Mouse (Mus musculus) MEL (cell line): ENCODE results near the gene Oasl2. TPM values are rescaled to one million over a fixed set of nuclear protein-coding genes. Genes with fewer than 3 reads are reported as not detected.

ENCODE experiments used
- DNase-seq: peaks from one replicate; pipeline ENCODE4 v3.0.0; 2011; ENCODE audit warnings: low read depth, low spot score
- H3K27ac ChIP-seq: 2 replicates; pipeline ENCODE4 v1.5.1; 2012; ENCODE audit warnings: low read depth, mild to moderate bottlenecking, control low read depth, low read length, moderate library complexity; ENCODE audit not compliant: control insufficient read depth
- H3K27me3 ChIP-seq, 2 experiments: fragments of 150-350 bp in 1 of 2; sonication (generic) in 1 of 2; 2 replicates each; pipeline ENCODE4 v1.6.1; 2012; ENCODE audit warnings: low read length in 2 of 2, mild to moderate bottlenecking in 2 of 2, improper control_type of control experiment in 1 of 2, moderate library complexity in 1 of 2; ENCODE audit not compliant: insufficient read depth in 2 of 2, control insufficient read depth in 1 of 2
- H3K36me3 ChIP-seq, 2 experiments: 2 replicates each; pipeline ENCODE4 v1.6.1; 2012 to 2014; ENCODE audit warnings: low read length in 2 of 2, improper control_type of control experiment in 1 of 2, inconsistent platforms in 1 of 2, mild to moderate bottlenecking in 1 of 2; ENCODE audit not compliant: insufficient read depth in 2 of 2, control insufficient read depth in 1 of 2
- H3K4me1 ChIP-seq, 2 experiments: fragments of 150-350 bp in 1 of 2; sonication (generic) in 1 of 2; 2 replicates each; pipeline ENCODE4 v1.6.1; 2012; ENCODE audit warnings: low read length in 2 of 2, improper control_type of control experiment in 1 of 2, mild to moderate bottlenecking in 1 of 2; ENCODE audit not compliant: insufficient read depth in 2 of 2, control insufficient read depth in 1 of 2
- H3K4me3 ChIP-seq, 2 experiments: fragments of 150-350 bp in 1 of 2; sonication (generic) in 1 of 2; 2 replicates each; pipeline ENCODE4 v1.5.1; 2012; ENCODE audit warnings: low read depth in 2 of 2, low read length in 2 of 2, mild to moderate bottlenecking in 2 of 2, moderate library complexity in 2 of 2, control low read depth in 1 of 2, improper control_type of control experiment in 1 of 2; ENCODE audit not compliant: control insufficient read depth in 1 of 2, insufficient read depth in 1 of 2
- H3K79me2 ChIP-seq: 2 replicates; pipeline ENCODE4 v1.6.1; 2012; ENCODE audit warnings: mild to moderate bottlenecking, low read length, moderate library complexity; ENCODE audit not compliant: control insufficient read depth, poor library complexity, insufficient read depth
- H3K9ac ChIP-seq: 2 replicates; pipeline ENCODE4 v1.6.1; 2012; ENCODE audit warnings: low read depth, mild to moderate bottlenecking, control low read depth, low read length, moderate library complexity; ENCODE audit not compliant: control insufficient read depth, poor library complexity, severe bottlenecking
- H3K9me3 ChIP-seq: fragments of 150-350 bp; sonication (generic); replicated peaks from 2 replicates; pipeline ENCODE4 v1.6.1; 2012; ENCODE audit warnings: mild to moderate bottlenecking, low read length, improper control_type of control experiment, moderate library complexity; ENCODE audit not compliant: insufficient read depth
- BHLHE40 ChIP-seq: IDR thresholded peaks from 2 replicates; pipeline ENCODE4 v1.6.1; 2012; ENCODE audit warnings: low read depth, mild to moderate bottlenecking, inconsistent platforms, low read length, improper control_type of control experiment, borderline replicate concordance
- CHD1 ChIP-seq: IDR thresholded peaks from 2 replicates; pipeline ENCODE4 v1.6.1; 2012; ENCODE audit warnings: low read depth, mild to moderate bottlenecking, inconsistent platforms, low read length, improper control_type of control experiment
- CHD2 ChIP-seq: IDR thresholded peaks from 2 replicates; pipeline ENCODE4 v1.6.1; 2011; ENCODE audit warnings: low read length, improper control_type of control experiment
- CTCF ChIP-seq, 3 experiments: IDR thresholded peaks in 2 of 3; conservative IDR thresholded peaks in 1 of 3; 2 replicates each; pipeline ENCODE4 v1.5.1; 2011 to 2012; ENCODE audit warnings: low read length in 3 of 3, low read depth in 2 of 3, mild to moderate bottlenecking in 2 of 3, improper control_type of control experiment in 1 of 3, inconsistent platforms in 1 of 3, mixed read lengths in 1 of 3, moderate library complexity in 1 of 3; ENCODE audit not compliant: control insufficient read depth in 1 of 3, insufficient read depth in 1 of 3, poor library complexity in 1 of 3, severe bottlenecking in 1 of 3
- E2F4 ChIP-seq: IDR thresholded peaks from 2 replicates; pipeline ENCODE4 v1.6.1; 2011; ENCODE audit warnings: low read depth, low read length, improper control_type of control experiment, borderline replicate concordance
- ELF1 ChIP-seq: IDR thresholded peaks from 2 replicates; pipeline ENCODE4 v1.6.1; 2014; ENCODE audit warnings: low read depth, mild to moderate bottlenecking, inconsistent platforms, low read length, improper control_type of control experiment, moderate library complexity
- EP300 ChIP-seq, 2 experiments: IDR thresholded peaks; 2 replicates each; pipeline ENCODE4 v1.6.1; 2011; ENCODE audit warnings: improper control_type of control experiment in 2 of 2, low read length in 2 of 2, low read depth in 1 of 2, mild to moderate bottlenecking in 1 of 2
- ETS1 ChIP-seq: IDR thresholded peaks from 2 replicates; pipeline ENCODE4 v1.6.1; 2012; ENCODE audit warnings: low read depth, mild to moderate bottlenecking, inconsistent platforms, low read length, improper control_type of control experiment, moderate library complexity
- GABPA ChIP-seq: IDR thresholded peaks from 2 replicates; pipeline ENCODE4 v1.6.1; 2012; ENCODE audit warnings: low read depth, mild to moderate bottlenecking, inconsistent platforms, low read length, improper control_type of control experiment, moderate library complexity
- HCFC1 ChIP-seq: IDR thresholded peaks from 2 replicates; pipeline ENCODE4 v1.6.1; 2012; ENCODE audit warnings: low read depth, mild to moderate bottlenecking, inconsistent platforms, low read length, improper control_type of control experiment, moderate library complexity
- JUND ChIP-seq: IDR thresholded peaks from 2 replicates; pipeline ENCODE4 v1.6.1; 2011; ENCODE audit warnings: low read depth, mild to moderate bottlenecking, improper control_type of control experiment, low read length
- KAT2A ChIP-seq: conservative IDR thresholded peaks from 2 replicates; pipeline ENCODE4 v1.6.1; 2012; ENCODE audit warnings: low read depth, low read length, improper control_type of control experiment, inconsistent platforms
- MAFK ChIP-seq: IDR thresholded peaks from 2 replicates; pipeline ENCODE4 v1.6.1; 2011; ENCODE audit warnings: low read depth, mild to moderate bottlenecking, low read length, improper control_type of control experiment, borderline replicate concordance
- MAX ChIP-seq: IDR thresholded peaks from 2 replicates; pipeline ENCODE4 v1.6.1; 2011; ENCODE audit warnings: low read length, improper control_type of control experiment
- MAZ ChIP-seq: IDR thresholded peaks from 2 replicates; pipeline ENCODE4 v1.6.1; 2012; ENCODE audit warnings: low read depth, mild to moderate bottlenecking, inconsistent platforms, low read length, improper control_type of control experiment
- MXI1 ChIP-seq: IDR thresholded peaks from 2 replicates; pipeline ENCODE4 v1.6.1; 2011; ENCODE audit warnings: mild to moderate bottlenecking, low read depth, low read length, improper control_type of control experiment
- MYB ChIP-seq: IDR thresholded peaks from 2 replicates; pipeline ENCODE4 v1.6.1; 2011; ENCODE audit warnings: mild to moderate bottlenecking, low read depth, low read length, improper control_type of control experiment
- MYC ChIP-seq: IDR thresholded peaks from 2 replicates; pipeline ENCODE4 v1.6.1; 2011; ENCODE audit warnings: low read depth, mild to moderate bottlenecking, low read length, improper control_type of control experiment, moderate library complexity
- NELFE ChIP-seq: IDR thresholded peaks from 2 replicates; pipeline ENCODE4 v1.6.1; 2011; ENCODE audit warnings: low read depth, low read length, improper control_type of control experiment
- NRF1 ChIP-seq: IDR thresholded peaks from 2 replicates; pipeline ENCODE4 v1.6.1; 2014; ENCODE audit warnings: low read depth, mild to moderate bottlenecking, inconsistent platforms, low read length, improper control_type of control experiment, moderate library complexity; ENCODE audit not compliant: poor library complexity, insufficient read depth, severe bottlenecking
- POLR2A ChIP-seq, 2 experiments: IDR thresholded peaks; 2 replicates each; pipeline ENCODE4 v1.6.1; 2011 to 2012; ENCODE audit warnings: low read length in 2 of 2, mild to moderate bottlenecking in 2 of 2, control low read depth in 1 of 2, improper control_type of control experiment in 1 of 2, low read depth in 1 of 2, moderate library complexity in 1 of 2; ENCODE audit not compliant: control insufficient read depth in 1 of 2, insufficient read depth in 1 of 2, poor library complexity in 1 of 2
- POLR2AphosphoS2 ChIP-seq: IDR thresholded peaks from 2 replicates; pipeline ENCODE4 v1.6.1; 2011; ENCODE audit warnings: low read length, improper control_type of control experiment
- POLR2AphosphoS5 ChIP-seq: IDR thresholded peaks from 2 replicates; pipeline ENCODE4 v1.6.1; 2012; ENCODE audit warnings: low read depth, borderline replicate concordance, mild to moderate bottlenecking, inconsistent platforms, low read length, moderate library complexity, mixed read lengths
- RAD21 ChIP-seq: IDR thresholded peaks from 2 replicates; pipeline ENCODE4 v1.6.1; 2011; ENCODE audit warnings: mild to moderate bottlenecking, low read depth, low read length, improper control_type of control experiment
- RCOR1 ChIP-seq: IDR thresholded peaks from 2 replicates; pipeline ENCODE4 v1.6.1; 2012; ENCODE audit warnings: low read depth, mild to moderate bottlenecking, inconsistent platforms, low read length, improper control_type of control experiment
- SMC3 ChIP-seq: IDR thresholded peaks from 2 replicates; pipeline ENCODE4 v1.6.1; 2011; ENCODE audit warnings: low read depth, low read length, improper control_type of control experiment
- TAL1 ChIP-seq: IDR thresholded peaks from 2 replicates; pipeline ENCODE4 v1.6.1; 2012; ENCODE audit warnings: mild to moderate bottlenecking, inconsistent platforms, low read length, moderate library complexity, mixed read lengths
- TCF12 ChIP-seq: IDR thresholded peaks from 2 replicates; pipeline ENCODE4 v1.6.1; 2014; ENCODE audit warnings: low read depth, mild to moderate bottlenecking, inconsistent platforms, low read length, improper control_type of control experiment, moderate library complexity
- UBTF ChIP-seq: IDR thresholded peaks from 2 replicates; pipeline ENCODE4 v1.6.1; 2012; ENCODE audit warnings: low read depth, mild to moderate bottlenecking, inconsistent platforms, low read length, improper control_type of control experiment, moderate library complexity, borderline replicate concordance; ENCODE audit not compliant: insufficient read depth
- USF1 ChIP-seq: IDR thresholded peaks from 2 replicates; pipeline ENCODE4 v1.6.1; 2014; ENCODE audit warnings: low read depth, mild to moderate bottlenecking, inconsistent platforms, low read length, improper control_type of control experiment, moderate library complexity
- USF2 ChIP-seq, 2 experiments: IDR thresholded peaks; 2 replicates each; pipeline ENCODE4 v1.6.1; 2011 to 2012; ENCODE audit warnings: improper control_type of control experiment in 2 of 2, low read length in 2 of 2, borderline replicate concordance in 1 of 2, inconsistent platforms in 1 of 2, low read depth in 1 of 2, mild to moderate bottlenecking in 1 of 2; ENCODE audit not compliant: insufficient read depth in 1 of 2
- ZC3H11A ChIP-seq: IDR thresholded peaks from 2 replicates; pipeline ENCODE4 v1.6.1; 2012; ENCODE audit warnings: low read depth, mild to moderate bottlenecking, inconsistent platforms, low read length, improper control_type of control experiment
- ZKSCAN1 ChIP-seq: IDR thresholded peaks from 2 replicates; pipeline ENCODE4 v1.6.1; 2012; ENCODE audit warnings: low read depth, mild to moderate bottlenecking, inconsistent platforms, low read length, improper control_type of control experiment, moderate library complexity
- ZMIZ1 ChIP-seq: IDR thresholded peaks from 2 replicates; pipeline ENCODE4 v1.6.1; 2012; ENCODE audit warnings: low read depth, mild to moderate bottlenecking, inconsistent platforms, low read length, improper control_type of control experiment, moderate library complexity
- ZNF384 ChIP-seq: IDR thresholded peaks from 2 replicates; pipeline ENCODE4 v1.6.1; 2012; ENCODE audit warnings: low read depth, mild to moderate bottlenecking, inconsistent platforms, low read length, improper control_type of control experiment
- polyA plus RNA-seq, 2 experiments: library from polyadenylated mRNA; stranded (reverse) in 1 of 2; unstranded in 1 of 2; fragments of >175 nt in 1 of 2; fragments of >200 nt in 1 of 2; gene quantifications; 2 replicates each; pipeline versions ENCODE4 v1.2.1 to v1.2.4; 2012; ENCODE audit warnings: low replicate concordance in 2 of 2, low read depth in 1 of 2; ENCODE audit not compliant: insufficient read length in 2 of 2, insufficient read depth in 1 of 2, missing spikeins in 1 of 2
- total RNA-seq: library from RNA; depleted of rRNA; stranded (reverse); fragments of 300-350 nt; gene quantifications from 2 replicates; pipeline ENCODE4 v1.2.3, GENCODE M21; 2012

The Oasl2 gene
- total and polyA plus RNA-seq, 3 experiments = 0.27 to 0.63 TPM; not detected in 1

- H3K9ac ChIP-seq = peak overlapping the region; percentile 78
- H3K4me1 ChIP-seq = peaks cover 5 to 43% of the 10 kb centered on the region in 2 experiments
- H3K79me2 ChIP-seq = peaks cover 3% of the 10 kb centered on the region; the same call in 1 of the 2 replicates
- no peaks in the 10 kb centered on the region for H3K9me3 ChIP-seq
- peaks cover 0 to 25% of the 10 kb centered on the region in 2 experiments; a peak in 2 of 4 replicates for H3K36me3 ChIP-seq
- H3K27me3 ChIP-seq = no peaks in the 10 kb centered on the region
- DNase-seq = peak; percentile 97
- peak overlapping the region; percentile 98 for H3K27ac ChIP-seq
- peak overlapping the region; percentile 50 to 74 for H3K4me3 ChIP-seq
- TF ChIP-seq MAZ (no peak), MAFK (no peak), POLR2AphosphoS5 (no peak), HCFC1 (peak; percentile 57), E2F4 (no peak), JUND (no peak), ELF1 (peak; percentile 75), USF2 (IDR thresholded peaks at IDR 0.05; ENCODE audit: borderline replicate concordance in 1 of 2, insufficient read depth in 1 of 2, low read depth in 1 of 2, low read length in 2 of 2) (peak in 1 of 2 experiments; percentile 58; a peak in 1 of 4 replicates), NELFE (peak; percentile 64), POLR2A (IDR thresholded peaks at IDR 0.05; ENCODE audit: control insufficient read depth in 1 of 2, insufficient read depth in 1 of 2, low read depth in 1 of 2, low read length in 2 of 2, poor library complexity in 1 of 2) (peak; percentile 75 to 80), MXI1 (peak; percentile 91), ETS1 (peak; percentile 79), RCOR1 (peak; percentile 17; the same call in 1 of the 2 replicates), UBTF (0 out of 2 replicates have a peak, but pooled peaks have one; percentile 83), KAT2A (no peak), MYC (peak; percentile 97), CTCF (IDR thresholded peaks at IDR 0.05 in 2 of 3, conservative IDR thresholded peaks at IDR 0.05 in 1 of 3; ENCODE audit: control insufficient read depth in 1 of 3, insufficient read depth in 1 of 3, low read depth in 2 of 3, low read length in 3 of 3, poor library complexity in 1 of 3, severe bottlenecking in 1 of 3) (peak in 2 of 3 experiments; percentile 25 to 44; a peak in 3 of 6 replicates), RAD21 (peak; percentile 20), TAL1 (peak; percentile 83), ZMIZ1 (peak; percentile 84), MAX (peak; percentile 96), GABPA (no peak), ZC3H11A (0 out of 2 replicates have a peak, but pooled peaks have one; percentile 4), TCF12 (peak; percentile 71; the same call in 1 of the 2 replicates), ZKSCAN1 (no peak), CHD1 (no peak), BHLHE40 (peak; percentile 87), CHD2 (no peak), EP300 (IDR thresholded peaks at IDR 0.05; ENCODE audit: low read depth in 1 of 2, low read length in 2 of 2) (peak; percentile 63 to 79; a peak in 3 of 4 replicates), USF1 (peak; percentile 90), NRF1 (no peak), POLR2AphosphoS2 (peak; percentile 73), MYB (peak; percentile 2; the same call in 1 of the 2 replicates), ZNF384 (0 out of 2 replicates have a peak, but pooled peaks have one; percentile 1), SMC3 (peak; percentile 31)
These were observed 25.0 kb downstream of the Oasl2 start for GRCm38 (mm10) chr5:114921551-114922365.
